Mouse (Mus musculus) cortical plate, adult 2 months (tissue): ENCODE results near the gene Flywch1. TPM values are rescaled to one million over a fixed set of nuclear protein-coding genes. Genes with fewer than 3 reads are reported as not detected.

Experiments used
- H3K27ac ChIP-seq: fragments of 200-500 bp; 2 replicates; pipeline ENCODE4 v1.5.1; 2012; ENCODE audit warnings: low read length, control low read depth, inconsistent platforms; ENCODE audit not compliant: insufficient read depth
- H3K4me1 ChIP-seq: fragments of 200-500 bp; 2 replicates; pipeline ENCODE4 v1.6.1; 2011; ENCODE audit warnings: low read length; ENCODE audit not compliant: control insufficient read depth, insufficient read depth
- H3K4me3 ChIP-seq: fragments of 200-500 bp; 2 replicates; pipeline ENCODE4 v1.5.1; 2011; ENCODE audit warnings: mild to moderate bottlenecking, low read length, control low read depth; ENCODE audit not compliant: insufficient read depth
- CTCF ChIP-seq: fragments of 200-500 bp; IDR thresholded peaks from 2 replicates; pipeline ENCODE4 v1.5.1; 2011; ENCODE audit warnings: mild to moderate bottlenecking, control low read depth, low read length; ENCODE audit not compliant: insufficient read depth; ENCODE audit errors: extremely low read depth
- POLR2A ChIP-seq: fragments of 200-500 bp; IDR thresholded peaks from 2 replicates; pipeline ENCODE4 v1.6.1; 2011; ENCODE audit warnings: mild to moderate bottlenecking, low read length, control low read depth; ENCODE audit not compliant: insufficient read depth; ENCODE audit errors: extremely low read depth
- polyA plus RNA-seq: library from polyadenylated mRNA; depleted of rRNA; stranded (reverse); fragments of >200 nt; gene quantifications from 2 replicates; pipeline ENCODE4 v1.2.3, GENCODE M21; 2012

The Flywch1 gene
- polyA plus RNA-seq, 1 experiment, result 257 TPM

GRCm38 (mm10) chr17:23740136-23740584, 31.2 kb downstream of the Flywch1 start:
- H3K4me1 ChIP-seq, result peaks cover 2% of the 10 kb centered on the region; the same call in 1 of the 2 replicates
- TF ChIP-seq CTCF (no peak), POLR2A (peak; percentile 57; the same call in 1 of the 2 replicates)
- peak overlapping the region; percentile 68 for H3K4me3 ChIP-seq
- H3K27ac ChIP-seq, result peak overlapping the region; percentile 84

- Histone ChIP-seq H3K4me3 (peak overlapping the region; percentile 68), H3K27ac (peak overlapping the region; percentile 84), H3K4me1 (peaks cover 2% of the 10 kb centered on the region; the same call in 1 of the 2 replicates)
- TF ChIP-seq CTCF, result no peak
- no peak for TF ChIP-seq POLR2A
These were observed 31.9 kb downstream of the Flywch1 start for GRCm38 (mm10) chr17:23739202-23740135.

GRCm38 (mm10) chr17:23738836-23739201, 32.6 kb downstream of the Flywch1 start:
- no peak for TF ChIP-seq POLR2A
- TF ChIP-seq CTCF, result no peak
- peaks cover 2% of the 10 kb centered on the region; the same call in 1 of the 2 replicates for H3K4me1 ChIP-seq
- H3K4me3 ChIP-seq, result peak overlapping the region; percentile 68; the same call in 1 of the 2 replicates

GRCm38 (mm10) chr17:23737493-23738445, 33.6 kb downstream of the Flywch1 start:
- TF ChIP-seq POLR2A (no peak), CTCF (0 out of 2 replicates have a peak, but pooled peaks have one; percentile 23)
- Histone ChIP-seq H3K4me3 (no peak overlapping the region), H3K4me1 (peaks cover 2% of the 10 kb centered on the region; the same call in 1 of the 2 replicates), H3K27ac (no peak overlapping the region)

More at GRCm38 (mm10) chr17:23738836-23739201, 32.6 kb downstream of the Flywch1 start:
- no peak overlapping the region for H3K27ac ChIP-seq

- no peak overlapping the region for H3K27ac ChIP-seq
- H3K4me3 ChIP-seq, result no peak overlapping the region
- peaks cover 2% of the 10 kb centered on the region; the same call in 1 of the 2 replicates for H3K4me1 ChIP-seq
- TF ChIP-seq POLR2A, result no peak
- TF ChIP-seq CTCF, result no peak
These were observed 37.1 kb downstream of the Flywch1 start for GRCm38 (mm10) chr17:23734341-23734740.

GRCm38 (mm10) chr17:23730441-23730840, 41.0 kb downstream of the Flywch1 start:
- Histone ChIP-seq H3K27ac (no peak overlapping the region), H3K4me3 (no peak overlapping the region), H3K4me1 (peaks cover 2% of the 10 kb centered on the region; the same call in 1 of the 2 replicates)
- TF ChIP-seq POLR2A (no peak), CTCF (no peak)

GRCm38 (mm10) chr17:23726758-23727142, 44.7 kb downstream of the Flywch1 start:
- Histone ChIP-seq H3K4me3 (peak overlapping the region; percentile 47), H3K27ac (0 out of 2 replicates have a peak overlapping the region, but pooled peaks have one; percentile 2), H3K4me1 (peaks cover 2% of the 10 kb centered on the region; the same call in 1 of the 2 replicates)
- no peak for TF ChIP-seq POLR2A

- H3K4me1 ChIP-seq, result peaks cover 2% of the 10 kb centered on the region; the same call in 1 of the 2 replicates
- H3K27ac ChIP-seq, result peak within 1 kb of the TSS; percentile 69; the same call in 1 of the 2 replicates
- TF ChIP-seq CTCF (no peak), POLR2A (peak; percentile 85; the same call in 1 of the 2 replicates)
- peak within 1 kb of the TSS; percentile 47 for H3K4me3 ChIP-seq
These were observed 45.2 kb downstream of the Flywch1 start, which contains the start of gene Pkmyt1 for GRCm38 (mm10) chr17:23725999-23726757. Gene Pkmyt1, plus strand, starts transcription at chr17:23726336.
